Mouse (Mus musculus) c-Kit-positive CD71-positive TER-119-positive erythroid progenitor cells, embryonic 14.5 days (primary cell): ENCODE data around the gene Agtrap.
A peak's percentile ranks its signal among the peaks of the same experiment; 100 is the strongest.
"Not testable (repeated sequence)": the region's sequence is repeated elsewhere in the genome, so short reads cannot be mapped to it uniquely, and the experiment has no call there.

Experiments used
- DNase-seq: peaks from one replicate; pipeline ENCODE4 v3.0.0-alpha.2; 2013; ENCODE audit warnings: low spot score

The Agtrap gene

GRCm38 (mm10) chr4:148046450-148047031 is 41.3 kb downstream of the Agtrap start:
- peak; percentile 77 for DNase-seq

- DNase-seq: no peak
These were observed 43.7 kb downstream of the Agtrap start for GRCm38 (mm10) chr4:148044113-148044512.

- DNase-seq: not testable (repeated sequence)
These were observed 44.5 kb downstream of the Agtrap start for GRCm38 (mm10) chr4:148043327-148043726.

DNA sequence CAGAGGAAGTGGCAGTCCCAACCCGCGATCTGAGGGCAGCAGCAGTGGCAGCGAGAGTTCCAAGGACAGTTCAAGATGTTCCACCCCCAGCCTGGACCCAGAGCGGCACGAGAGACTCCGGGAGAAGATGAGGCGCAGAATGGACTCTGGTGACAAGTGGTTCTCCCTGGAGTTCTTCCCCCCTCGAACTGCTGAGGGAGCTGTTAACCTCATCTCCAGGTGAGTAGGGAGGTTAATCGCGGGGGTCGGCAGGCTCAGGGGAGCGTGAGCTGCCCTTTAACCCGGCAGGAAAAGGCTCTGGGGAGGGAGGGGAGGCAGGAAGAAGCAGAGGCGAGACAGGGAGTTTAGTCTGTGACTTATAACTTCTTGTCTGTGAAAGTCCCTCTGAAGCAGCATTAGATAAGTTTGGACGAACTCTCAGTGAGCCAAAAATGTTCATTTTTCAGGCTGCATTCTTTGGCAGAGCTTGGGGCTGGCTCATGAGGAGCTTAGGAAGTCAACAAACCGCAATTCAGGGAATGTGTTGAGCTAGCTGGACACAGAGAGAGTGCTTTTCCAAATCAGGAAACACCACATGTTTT is 46.1 kb downstream of the Agtrap start:
- no peak for DNase-seq

DNA sequence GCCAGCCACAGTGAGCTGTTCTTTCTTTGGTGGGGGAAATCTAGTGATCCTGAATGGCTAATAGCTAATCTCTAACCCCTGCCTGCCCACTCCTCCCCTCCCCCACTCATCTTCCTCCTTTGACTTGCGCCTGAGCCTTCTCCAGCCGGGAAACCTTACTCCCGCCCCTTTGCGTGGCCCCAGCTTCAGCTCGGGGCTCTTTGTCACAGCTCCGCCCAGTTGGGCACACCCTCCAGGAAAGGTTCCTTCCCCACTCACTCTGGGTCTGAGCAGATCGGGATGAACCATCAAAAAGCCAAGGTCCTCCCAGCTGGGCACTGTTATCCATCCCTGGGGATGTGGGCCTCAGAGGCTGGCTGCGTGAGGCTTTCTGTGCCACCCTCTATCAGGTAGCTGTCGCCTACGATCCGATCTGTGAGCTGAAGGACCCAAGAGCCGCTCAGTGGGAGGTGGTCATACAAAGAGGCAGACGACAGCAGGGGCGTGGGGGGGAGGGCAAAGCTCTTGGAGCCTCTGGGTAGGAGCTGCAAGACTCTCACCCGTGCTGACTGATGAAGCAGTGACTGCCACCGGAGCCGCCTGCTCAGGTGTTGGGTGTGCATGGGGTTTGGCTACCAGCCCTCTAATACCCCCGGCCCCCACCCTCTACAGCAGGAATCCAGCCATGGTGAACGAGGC is 46.8 kb downstream of the Agtrap start:
- peak; percentile 63 for DNase-seq

DNA sequence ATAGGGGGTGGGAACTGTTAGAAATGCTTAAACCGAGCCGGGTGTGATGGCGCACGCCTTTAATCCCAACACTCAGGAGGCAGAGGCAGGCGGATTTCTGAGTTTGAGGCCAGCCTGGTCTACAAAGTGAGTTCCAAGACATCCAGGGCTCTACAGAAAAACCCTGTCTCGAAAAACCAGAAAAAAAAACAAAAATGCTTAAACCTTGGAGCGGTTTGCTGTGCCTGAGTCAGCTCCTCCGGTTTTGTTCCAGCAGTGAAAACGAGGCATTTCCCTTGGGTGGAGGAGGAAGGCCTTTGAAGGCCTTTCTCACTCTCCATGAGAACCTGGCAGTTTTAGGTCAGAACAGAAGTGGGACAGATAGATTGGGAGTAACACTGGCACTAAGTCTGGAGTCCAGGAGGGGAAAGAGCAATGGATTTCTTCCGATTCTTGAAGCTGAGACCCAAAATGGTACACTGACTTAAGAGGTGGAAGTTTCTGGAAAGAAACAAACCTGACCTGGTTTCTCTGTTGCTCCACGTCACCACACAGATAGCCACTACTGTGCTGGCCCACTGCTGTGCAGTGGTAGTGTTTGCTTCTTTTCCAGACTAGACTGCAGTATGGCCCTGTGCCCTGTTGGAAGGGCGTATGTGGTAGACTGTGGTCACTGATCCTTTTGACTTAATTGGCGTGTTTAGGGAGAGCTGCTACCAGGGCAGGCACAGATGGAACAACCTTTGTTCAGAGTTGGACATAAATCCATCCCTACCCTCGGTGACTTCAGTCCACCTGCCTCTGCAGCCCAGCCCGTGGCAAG is 47.6 kb downstream of the Agtrap start:
- DNase-seq: no peak

DNA sequence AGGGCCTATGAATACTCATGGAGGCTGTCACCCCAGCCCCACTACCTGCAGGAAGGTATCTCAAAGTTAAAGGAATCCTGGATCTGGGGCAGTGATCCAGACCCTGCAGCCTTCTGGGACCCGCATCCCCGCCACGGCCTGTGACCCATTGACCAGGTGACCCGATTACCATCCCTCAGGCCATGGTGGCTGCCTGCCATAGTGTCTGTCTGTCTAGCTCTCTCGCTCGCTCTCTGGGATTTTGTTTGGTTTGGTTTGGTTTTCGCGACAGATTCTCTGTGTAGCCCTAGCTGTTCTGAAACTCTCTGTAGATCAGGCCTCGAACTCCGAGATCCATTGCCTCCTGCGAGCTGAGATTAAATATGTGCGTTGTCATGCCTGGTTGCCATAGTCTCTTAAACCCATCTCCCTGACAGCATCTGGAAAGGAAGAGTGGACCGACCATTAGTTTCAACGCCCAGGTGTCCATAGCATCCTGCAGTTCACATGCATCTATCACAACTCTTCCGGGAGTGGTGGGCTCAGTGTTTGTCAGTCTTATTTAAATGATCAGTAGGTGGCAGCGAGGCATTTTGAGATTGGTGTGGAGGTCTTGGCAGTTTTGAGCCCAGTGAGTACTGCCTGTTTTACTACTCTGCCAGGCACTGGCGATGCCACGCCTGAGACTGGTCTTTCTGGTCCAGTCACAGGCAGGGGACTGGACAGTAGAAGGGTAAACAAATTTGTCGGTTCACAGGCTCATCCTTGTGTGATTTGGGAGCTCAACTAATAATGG is 48.4 kb downstream of the Agtrap start:
- peak; percentile 54 for DNase-seq

- DNase-seq: peak; percentile 98
These were observed 49.1 kb downstream of the Agtrap start, which contains the start of the genes Clcn6 and Mthfr for GRCm38 (mm10) chr4:148038600-148039253. TSS of gene Clcn6 (minus strand) at chr4:148038821. TSS of gene Mthfr (plus strand) at chr4:148039077.

DNA sequence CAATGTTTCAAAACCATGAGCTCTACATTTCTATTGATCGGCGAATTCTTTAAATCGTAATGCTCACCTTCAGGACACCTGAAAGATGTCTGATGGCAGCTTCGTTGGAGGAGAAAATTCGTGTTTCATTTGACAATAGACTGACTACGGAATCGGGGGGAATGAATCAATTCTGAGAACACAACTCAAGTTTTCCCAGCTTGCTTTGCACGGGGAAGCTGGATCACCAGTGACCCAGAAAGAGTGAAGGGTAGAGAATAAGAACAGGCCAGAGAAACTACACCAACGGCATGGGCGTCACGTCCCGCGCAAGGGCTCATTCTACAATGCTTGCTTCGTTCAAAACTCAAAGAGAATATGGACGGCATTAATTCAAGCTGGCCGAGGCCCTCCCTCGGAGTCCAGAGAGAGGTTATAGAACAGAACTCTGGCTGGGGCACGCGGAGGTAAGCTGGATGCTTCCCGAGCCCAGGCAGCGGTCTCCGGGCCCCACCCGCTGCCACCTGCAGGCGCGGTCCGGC is 49.7 kb downstream of the Agtrap start:
- DNase-seq: no peak

- DNase-seq: no peak
These were observed 52.4 kb downstream of the Agtrap start for GRCm38 (mm10) chr4:148035440-148035839.

- DNase-seq: no peak
These were observed 53.9 kb downstream of the Agtrap start for GRCm38 (mm10) chr4:148033858-148034410.

DNA sequence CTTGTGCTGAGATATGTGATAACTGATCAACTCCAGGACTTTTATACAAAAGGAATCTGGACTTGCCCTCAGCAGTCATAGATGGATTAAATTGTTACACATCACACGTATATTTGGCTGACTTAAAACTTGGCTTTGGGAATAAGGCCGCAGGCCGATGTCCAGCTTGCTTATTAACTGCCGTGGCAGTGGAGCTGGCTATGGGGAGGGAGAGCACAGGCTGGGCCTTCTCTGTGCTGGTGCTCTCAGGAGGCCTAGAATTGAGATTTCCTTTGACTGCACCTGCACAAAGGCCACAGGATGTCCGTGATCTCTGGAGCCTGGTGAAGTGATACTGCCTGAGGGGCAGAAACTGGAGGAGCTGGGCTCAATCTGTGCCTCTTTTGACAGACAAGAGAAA is 57.3 kb downstream of the Agtrap start:
- no peak for DNase-seq

GRCm38 (mm10) chr4:148029297-148029696 is 58.5 kb downstream of the Agtrap start:
- DNase-seq: no peak
